In the genomic region with DNA sequence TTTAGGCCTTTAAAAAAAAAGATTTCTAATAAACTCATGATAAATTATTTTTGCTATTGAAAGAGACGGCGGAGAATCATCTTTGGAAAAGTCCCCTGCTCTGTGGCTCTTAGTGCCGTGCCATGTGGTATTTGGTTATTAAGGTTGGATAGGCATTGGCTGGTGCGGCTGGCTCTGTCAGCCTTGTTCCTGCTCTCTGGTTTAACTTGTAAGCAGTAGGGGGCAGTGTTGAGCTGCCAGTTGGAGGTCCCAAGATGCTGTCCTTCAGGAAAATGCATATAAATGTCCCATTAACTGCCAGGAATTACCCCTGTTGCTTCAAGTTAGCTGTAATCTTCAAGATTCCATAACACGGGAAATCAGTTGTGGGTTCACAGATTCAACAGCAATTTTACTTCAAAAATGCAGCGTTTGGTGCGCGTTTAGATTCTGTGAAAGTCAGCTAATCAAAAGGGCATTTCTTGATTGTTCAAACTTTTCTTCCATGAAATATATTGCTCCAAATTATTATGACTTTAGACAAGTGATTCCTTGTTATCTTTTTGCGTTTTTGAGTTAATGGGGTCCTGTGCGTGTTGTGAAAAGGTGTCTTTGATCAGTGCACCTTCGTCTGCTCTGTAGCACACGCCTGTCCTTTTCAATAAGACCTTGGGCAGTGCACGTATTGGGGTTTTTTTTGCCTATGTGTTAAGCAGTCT, we compare ENCODE assay signal across 8 mouse cellular contexts.
DNase-seq lines count a peak whose midpoint lies in the region; ATAC-seq and TF ChIP-seq lines count a peak whose summit lies in the region.

No protein-coding gene starts in this region.

- H3K36me3 ChIP-seq in MEL (ENCODE audit: control insufficient read depth in 1 of 2, insufficient read depth in 2 of 2, low read length in 2 of 2) = no peaks in the 10 kb centered on the region; a peak in 1 of 4 replicates
- no peaks in the 10 kb centered on the region for H3K36me3 ChIP-seq in liver, embryonic 14.5 days (replicated peaks; ENCODE audit: control insufficient read depth, insufficient read depth, low read depth)

- peak; percentile 51 for DNase-seq in A20 (ENCODE audit: low read depth, low spot score)
- DNase-seq in MEL (ENCODE audit: low read depth, low spot score) = peak; percentile 69
- DNase-seq in cerebellum, adult 2 months = peak; percentile 77 to 78
- DNase-seq in frontal cortex, postnatal 25 days (ENCODE audit: low spot score in 2 of 2) = peak; percentile 29 to 49
- peak; percentile 84 for DNase-seq in kidney, postnatal 10 days
- DNase-seq in liver, embryonic 14.5 days (ENCODE audit: low read depth in 3 of 3, low spot score in 3 of 3) = peak; percentile 7 to 20 (median 10)
- peak; percentile 87 for DNase-seq in retina, postnatal 1 day

- no peak overlapping the region for H3K4me2 ChIP-seq in liver, embryonic 14.5 days (ENCODE audit: low read depth)

- no peaks in the 10 kb centered on the region for H3K9me3 ChIP-seq in MEL (replicated peaks; ENCODE audit: insufficient read depth, low read length)
- no peaks in the 10 kb centered on the region for H3K9me3 ChIP-seq in liver, embryonic 14.5 days (ENCODE audit: control insufficient read depth, low read length)

- WGBS in cerebellum, adult 2 months = 60% methylated on average over 13 of the region's 13 CpGs
- 58% methylated on average over 13 of the region's 13 CpGs for WGBS in liver, embryonic 14.5 days (ENCODE audit: insufficient replicate concordance)

- no peak for TF ChIP-seq EP300 in MEL (IDR thresholded peaks at IDR 0.05; ENCODE audit: low read depth in 1 of 2, low read length in 2 of 2)
- TF ChIP-seq EP300 in liver, embryonic 14.5 days (IDR thresholded peaks at IDR 0.05; ENCODE audit: low read depth) = no peak

- H3K9ac ChIP-seq in MEL (ENCODE audit: control insufficient read depth, low read depth, low read length, poor library complexity, severe bottlenecking) = no peak overlapping the region
- no peak overlapping the region for H3K9ac ChIP-seq in liver, embryonic 14.5 days (replicated peaks)

- peak; percentile 80 for TF ChIP-seq RAD21 in MEL (IDR thresholded peaks at IDR 0.05; ENCODE audit: low read depth, low read length)

- no peak for TF ChIP-seq POLR2A in MEL (IDR thresholded peaks at IDR 0.05; ENCODE audit: control insufficient read depth in 1 of 2, insufficient read depth in 1 of 2, low read depth in 1 of 2, low read length in 2 of 2, poor library complexity in 1 of 2)
- no peak for TF ChIP-seq POLR2A in cerebellum, adult 2 months (IDR thresholded peaks at IDR 0.05; ENCODE audit: borderline replicate concordance, insufficient read depth, low read length)

- no peak overlapping the region for H3K4me3 ChIP-seq in MEL (ENCODE audit: control insufficient read depth in 1 of 2, insufficient read depth in 1 of 2, low read depth in 2 of 2, low read length in 2 of 2)
- no peak overlapping the region for H3K4me3 ChIP-seq in cerebellum, adult 2 months (replicated peaks; ENCODE audit: insufficient read depth, low read depth, low read length)
- no peak overlapping the region for H3K4me3 ChIP-seq in liver, embryonic 14.5 days (ENCODE audit: insufficient read depth in 1 of 2, low read depth in 2 of 2, low read length in 2 of 2)

- H3K4me1 ChIP-seq in MEL (ENCODE audit: control insufficient read depth in 1 of 2, insufficient read depth in 2 of 2, low read length in 2 of 2) = no peaks in the 10 kb centered on the region
- H3K4me1 ChIP-seq in cerebellum, adult 2 months (ENCODE audit: control insufficient read depth, insufficient read depth, low read length) = no peaks in the 10 kb centered on the region
- no peaks in the 10 kb centered on the region for H3K4me1 ChIP-seq in liver, embryonic 14.5 days (replicated peaks; ENCODE audit: control insufficient read depth in 2 of 2, insufficient read depth in 2 of 2, low read length in 1 of 2)

- ATAC-seq in liver, embryonic 14.5 days (ENCODE audit: insufficient read depth) = no peak
- ATAC-seq in erythroblast, adult 5-6 weeks (replicated peaks; ENCODE audit: low FRiP score, poor library complexity, severe bottlenecking) = no peak

- no peak overlapping the region for H3K27ac ChIP-seq in MEL (ENCODE audit: control insufficient read depth, low read depth, low read length)
- H3K27ac ChIP-seq in cerebellum, adult 2 months (ENCODE audit: insufficient read depth, low read length) = no peak overlapping the region
- no peak overlapping the region for H3K27ac ChIP-seq in liver, embryonic 14.5 days

- TF ChIP-seq CTCF in MEL (IDR thresholded peaks at IDR 0.05 in 2 of 3, conservative IDR thresholded peaks at IDR 0.05 in 1 of 3; ENCODE audit: control insufficient read depth in 1 of 3, insufficient read depth in 1 of 3, low read depth in 2 of 3, low read length in 3 of 3, poor library complexity in 1 of 3, severe bottlenecking in 1 of 3) = peak; percentile 67 to 74 (median 70)
- peak; percentile 75 for TF ChIP-seq CTCF in cerebellum, adult 2 months (IDR thresholded peaks at IDR 0.05; ENCODE audit: borderline replicate concordance, insufficient read depth, low read depth, low read length)
- peak; percentile 79 for TF ChIP-seq CTCF in liver, embryonic 14.5 days (IDR thresholded peaks at IDR 0.05; ENCODE audit: low read depth)

- no peaks in the 10 kb centered on the region for H3K27me3 ChIP-seq in MEL (ENCODE audit: control insufficient read depth in 1 of 2, insufficient read depth in 2 of 2, low read length in 2 of 2)
- no peaks in the 10 kb centered on the region for H3K27me3 ChIP-seq in cerebellum, adult 2 months (ENCODE audit: control insufficient read depth, insufficient read depth, low read length)
- no peaks in the 10 kb centered on the region for H3K27me3 ChIP-seq in liver, embryonic 14.5 days (ENCODE audit: control insufficient read depth, insufficient read depth, low read length)

- H3K79me2 ChIP-seq in MEL (ENCODE audit: control insufficient read depth, insufficient read depth, low read length, poor library complexity) = no peaks in the 10 kb centered on the region

TF ChIP-seq in MEL, 35 proteins besides CTCF, POLR2A, EP300 and RAD21:
- peak; percentile 71 for TF ChIP-seq SMC3 (IDR thresholded peaks at IDR 0.05; ENCODE audit: low read depth, low read length)
- peak; percentile 59; the same call in 1 of the 2 replicates for TF ChIP-seq ZC3H11A (IDR thresholded peaks at IDR 0.05; ENCODE audit: low read depth, low read length)
- TF ChIP-seq CHD1 (IDR thresholded peaks at IDR 0.05; ENCODE audit: low read depth, low read length) = no peak
TF ChIP-seq in MEL: peak in this region for 2.

Comparison
In these comparisons a context has a peak if more than half of its experiments do, and no peak if none do; other contexts are left out.
1. DNase-seq: peak in every context shown above with its lines; median percentile 87 in retina, postnatal 1 day; 84 in kidney, postnatal 10 days; 78 in cerebellum, adult 2 months; 69 in MEL; 51 in A20; 39 in frontal cortex, postnatal 25 days; 10 in liver, embryonic 14.5 days.